Mouse (Mus musculus): ENCODE results near the gene Chst2. TPM values are rescaled to one million over a fixed set of nuclear protein-coding genes. Genes with fewer than 3 reads are reported as not detected.

Gene Chst2
- 0.25 and 0.28 TPM in 2 replicates for polyA plus RNA-seq (2015; fragmentation: Nextera tagmentation; extraction: Ambion mirVana)

- Histone ChIP-seq H3K9ac (ENCODE audit: low read depth, low read length) (no peak within 1 kb of the TSS; the same call in 1 of the 2 replicates), H3K4me3 (ENCODE audit: low read depth, low read length) (peak within 1 kb of the TSS; percentile 52), H3K27ac (ENCODE audit: low read length) (no peak within 1 kb of the TSS), H3K36me3 (ENCODE audit: control insufficient read depth, insufficient read depth) (no peaks in the 10 kb centered on the region), H3K4me2 (ENCODE audit: low read depth, low read length) (peak within 1 kb of the TSS; percentile 62), H3K4me1 (ENCODE audit: control insufficient read depth, low read depth, low read length) (no peaks in the 10 kb centered on the region; the same call in 1 of the 2 replicates), H3K27me3 (ENCODE audit: control insufficient read depth, insufficient read depth, low read depth, low read length) (peaks cover 49% of the 10 kb centered on the region), H3K9me3 (replicated peaks; ENCODE audit: control insufficient read depth, low read length) (no peaks in the 10 kb centered on the region)
- WGBS (ENCODE audit: insufficient replicate concordance), result under 1% methylated on average over 87 of the region's 102 CpGs
- peak; percentile 66 for ATAC-seq (ENCODE audit: low read depth)
Measured at GRCm38 (mm10) chr9:95406571-95407561, at the start of gene Chst2. Gene Chst2 (minus strand): TSS chr9:95406722.

- Histone ChIP-seq H3K9ac (ENCODE audit: low read depth, low read length) (no peak overlapping the region), H3K36me3 (ENCODE audit: control insufficient read depth, insufficient read depth) (peaks cover 5% of the 10 kb centered on the region), H3K27ac (ENCODE audit: low read length) (no peak overlapping the region), H3K4me3 (ENCODE audit: low read depth, low read length) (no peak overlapping the region), H3K9me3 (replicated peaks; ENCODE audit: control insufficient read depth, low read length) (no peaks in the 10 kb centered on the region), H3K27me3 (ENCODE audit: control insufficient read depth, insufficient read depth, low read depth, low read length) (no peaks in the 10 kb centered on the region), H3K4me2 (ENCODE audit: low read depth, low read length) (no peak overlapping the region), H3K4me1 (ENCODE audit: control insufficient read depth, low read depth, low read length) (no peaks in the 10 kb centered on the region)
- WGBS (ENCODE audit: insufficient replicate concordance), result 60% methylated on average over 3 of the region's 3 CpGs
- no peak for ATAC-seq (ENCODE audit: low read depth)
Measured at GRCm38 (mm10) chr9:95451931-95452330, 45.4 kb upstream of the Chst2 start.

GRCm38 (mm10) chr9:95450586-95450985 lies 44.1 kb upstream of the Chst2 start:
- Histone ChIP-seq H3K9ac (ENCODE audit: low read depth, low read length) (no peak overlapping the region), H3K4me1 (ENCODE audit: control insufficient read depth, low read depth, low read length) (no peaks in the 10 kb centered on the region), H3K27ac (ENCODE audit: low read length) (no peak overlapping the region), H3K27me3 (ENCODE audit: control insufficient read depth, insufficient read depth, low read depth, low read length) (no peaks in the 10 kb centered on the region), H3K9me3 (replicated peaks; ENCODE audit: control insufficient read depth, low read length) (no peaks in the 10 kb centered on the region), H3K4me2 (ENCODE audit: low read depth, low read length) (no peak overlapping the region), H3K36me3 (ENCODE audit: control insufficient read depth, insufficient read depth) (no peaks in the 10 kb centered on the region), H3K4me3 (ENCODE audit: low read depth, low read length) (no peak overlapping the region)
- no peak for ATAC-seq (ENCODE audit: low read depth)
- 78% methylated on average over 8 of the region's 8 CpGs for WGBS (ENCODE audit: insufficient replicate concordance)

- ATAC-seq (ENCODE audit: low read depth), result no peak
- Histone ChIP-seq H3K4me2 (ENCODE audit: low read depth, low read length) (no peak overlapping the region), H3K4me1 (ENCODE audit: control insufficient read depth, low read depth, low read length) (no peaks in the 10 kb centered on the region), H3K9ac (ENCODE audit: low read depth, low read length) (no peak overlapping the region), H3K27ac (ENCODE audit: low read length) (no peak overlapping the region), H3K4me3 (ENCODE audit: low read depth, low read length) (no peak overlapping the region), H3K36me3 (ENCODE audit: control insufficient read depth, insufficient read depth) (no peaks in the 10 kb centered on the region), H3K27me3 (ENCODE audit: control insufficient read depth, insufficient read depth, low read depth, low read length) (no peaks in the 10 kb centered on the region; the same call in none of the 2 replicates), H3K9me3 (replicated peaks; ENCODE audit: control insufficient read depth, low read length) (no peaks in the 10 kb centered on the region)
- WGBS (ENCODE audit: insufficient replicate concordance), result 16% methylated on average over 13 of the region's 13 CpGs
Measured at GRCm38 (mm10) chr9:95442321-95442731, 35.8 kb upstream of the Chst2 start.

GRCm38 (mm10) chr9:95437883-95438282 lies 31.4 kb upstream of the Chst2 start:
- no peaks in the 10 kb centered on the region for H3K36me3 ChIP-seq (ENCODE audit: control insufficient read depth, insufficient read depth)
- H3K4me1 ChIP-seq (ENCODE audit: control insufficient read depth, low read depth, low read length), result no peaks in the 10 kb centered on the region
- H3K27me3 ChIP-seq (ENCODE audit: control insufficient read depth, insufficient read depth, low read depth, low read length), result no peaks in the 10 kb centered on the region; the same call in 1 of the 2 replicates
- H3K4me3 ChIP-seq (ENCODE audit: low read depth, low read length), result no peak overlapping the region
- no peak overlapping the region for H3K4me2 ChIP-seq (ENCODE audit: low read depth, low read length)
- no peak overlapping the region for H3K9ac ChIP-seq (ENCODE audit: low read depth, low read length)
- 67% methylated on average over 9 of the region's 9 CpGs for WGBS (ENCODE audit: insufficient replicate concordance)
- no peak for ATAC-seq (ENCODE audit: low read depth)
- no peak overlapping the region for H3K27ac ChIP-seq (ENCODE audit: low read length)
- H3K9me3 ChIP-seq (replicated peaks; ENCODE audit: control insufficient read depth, low read length), result no peaks in the 10 kb centered on the region

- H3K4me2 ChIP-seq (ENCODE audit: low read depth, low read length), result no peak overlapping the region
- H3K4me1 ChIP-seq (ENCODE audit: control insufficient read depth, low read depth, low read length), result no peaks in the 10 kb centered on the region
- no peaks in the 10 kb centered on the region for H3K36me3 ChIP-seq (ENCODE audit: control insufficient read depth, insufficient read depth)
- no peak overlapping the region for H3K4me3 ChIP-seq (ENCODE audit: low read depth, low read length)
- H3K9me3 ChIP-seq (replicated peaks; ENCODE audit: control insufficient read depth, low read length), result no peaks in the 10 kb centered on the region
- no peak overlapping the region for H3K9ac ChIP-seq (ENCODE audit: low read depth, low read length)
- WGBS (ENCODE audit: insufficient replicate concordance), result 50% methylated on average over 4 of the region's 4 CpGs
- H3K27me3 ChIP-seq (ENCODE audit: control insufficient read depth, insufficient read depth, low read depth, low read length), result no peaks in the 10 kb centered on the region
- H3K27ac ChIP-seq (ENCODE audit: low read length), result no peak overlapping the region
- no peak for ATAC-seq (ENCODE audit: low read depth)
Measured at GRCm38 (mm10) chr9:95436294-95436613, 29.7 kb upstream of the Chst2 start.

- Histone ChIP-seq H3K9ac (ENCODE audit: low read depth, low read length) (no peak overlapping the region), H3K4me3 (ENCODE audit: low read depth, low read length) (no peak overlapping the region), H3K4me2 (ENCODE audit: low read depth, low read length) (no peak overlapping the region), H3K27ac (ENCODE audit: low read length) (no peak overlapping the region), H3K9me3 (replicated peaks; ENCODE audit: control insufficient read depth, low read length) (no peaks in the 10 kb centered on the region), H3K27me3 (ENCODE audit: control insufficient read depth, insufficient read depth, low read depth, low read length) (no peaks in the 10 kb centered on the region), H3K36me3 (ENCODE audit: control insufficient read depth, insufficient read depth) (no peaks in the 10 kb centered on the region), H3K4me1 (ENCODE audit: control insufficient read depth, low read depth, low read length) (no peaks in the 10 kb centered on the region)
- ATAC-seq (ENCODE audit: low read depth), result no peak
- 62% methylated on average over 20 of the region's 20 CpGs for WGBS (ENCODE audit: insufficient replicate concordance)
Measured at GRCm38 (mm10) chr9:95435506-95436293, 29.2 kb upstream of the Chst2 start.

GRCm38 (mm10) chr9:95428277-95428676 lies 21.8 kb upstream of the Chst2 start:
- no peaks in the 10 kb centered on the region for H3K27me3 ChIP-seq (ENCODE audit: control insufficient read depth, insufficient read depth, low read depth, low read length)
- no peak for ATAC-seq (ENCODE audit: low read depth)
- no peaks in the 10 kb centered on the region for H3K4me1 ChIP-seq (ENCODE audit: control insufficient read depth, low read depth, low read length)
- no peak overlapping the region for H3K27ac ChIP-seq (ENCODE audit: low read length)
- no peak overlapping the region for H3K4me2 ChIP-seq (ENCODE audit: low read depth, low read length)
- WGBS (ENCODE audit: insufficient replicate concordance), result 70% methylated on average over 4 of the region's 4 CpGs
- no peak overlapping the region for H3K4me3 ChIP-seq (ENCODE audit: low read depth, low read length)
- no peak overlapping the region for H3K9ac ChIP-seq (ENCODE audit: low read depth, low read length)
- H3K9me3 ChIP-seq (replicated peaks; ENCODE audit: control insufficient read depth, low read length), result no peaks in the 10 kb centered on the region; the same call in 1 of the 2 replicates
- H3K36me3 ChIP-seq (ENCODE audit: control insufficient read depth, insufficient read depth), result no peaks in the 10 kb centered on the region

- ATAC-seq (ENCODE audit: low read depth), result no peak
- H3K4me3 ChIP-seq (ENCODE audit: low read depth, low read length), result no peak overlapping the region
- H3K4me1 ChIP-seq (ENCODE audit: control insufficient read depth, low read depth, low read length), result no peaks in the 10 kb centered on the region
- no peak overlapping the region for H3K27ac ChIP-seq (ENCODE audit: low read length)
- no peak overlapping the region for H3K4me2 ChIP-seq (ENCODE audit: low read depth, low read length)
- no peak overlapping the region for H3K9ac ChIP-seq (ENCODE audit: low read depth, low read length)
- peaks cover 5% of the 10 kb centered on the region; the same call in 1 of the 2 replicates for H3K27me3 ChIP-seq (ENCODE audit: control insufficient read depth, insufficient read depth, low read depth, low read length)
- H3K36me3 ChIP-seq (ENCODE audit: control insufficient read depth, insufficient read depth), result no peaks in the 10 kb centered on the region
- H3K9me3 ChIP-seq (replicated peaks; ENCODE audit: control insufficient read depth, low read length), result no peaks in the 10 kb centered on the region
Measured at GRCm38 (mm10) chr9:95413911-95414310, 7.4 kb upstream of the Chst2 start.

Data from liver, embryonic 16.5 days (tissue).